Comparison of ENCODE assay signal across 9 mouse cellular contexts in the genomic region with DNA sequence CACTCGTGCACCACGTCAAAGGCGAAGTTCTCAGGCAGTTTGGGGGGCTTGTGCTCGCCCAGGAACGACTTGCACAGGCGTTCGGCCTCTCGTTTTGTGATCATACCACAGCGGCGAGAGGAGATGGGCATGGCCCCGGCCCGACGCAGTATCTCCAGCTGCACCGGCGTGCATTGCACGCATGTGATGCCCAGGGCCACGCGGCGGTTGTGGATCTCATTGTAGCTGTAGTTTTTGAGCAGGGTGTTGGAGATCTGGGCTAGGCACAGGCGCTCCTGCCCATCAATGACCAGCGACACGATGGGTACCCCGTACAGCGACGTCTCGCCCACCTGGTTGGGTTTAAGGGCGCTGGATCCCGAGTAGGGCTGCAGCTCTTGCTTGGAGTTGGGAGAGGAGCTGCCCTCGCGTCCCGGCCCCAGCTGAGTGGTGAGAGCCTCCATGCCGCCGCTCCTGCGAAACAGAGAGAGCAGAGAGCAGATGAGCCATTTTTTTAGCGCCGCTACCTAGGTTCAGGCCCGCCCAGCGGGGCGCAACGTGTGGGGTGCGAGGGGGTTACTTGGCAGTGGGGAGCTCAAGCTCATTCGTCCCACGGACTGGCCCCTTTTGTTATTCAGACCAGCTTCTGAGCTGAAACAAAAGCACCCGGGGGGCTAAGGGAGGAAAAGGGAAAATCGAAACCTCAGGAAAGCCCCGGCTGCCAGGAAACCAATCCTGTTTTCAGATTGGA. TPM values are rescaled to one million over a fixed set of nuclear protein-coding genes. Genes with fewer than 3 reads are reported as not detected.
DNase-seq lines count a peak whose midpoint lies in the region; ATAC-seq and TF ChIP-seq lines count a peak whose summit lies in the region.
"Had no signal": no experiment of that assay in that cellular context is flagged by ENCODE, and none has a peak within 500 bp of the region (broad histone marks: within the 10 kb centered on the region; RNA-seq: fewer than 3 reads in every experiment).

No protein-coding gene starts in this region.

- DNase-seq in cerebellum, adult 2 months: peak in 1 of 2 experiments; percentile 52
- DNase-seq in cerebellum, adult 9-11 months: no peak
- peak; percentile 42 for DNase-seq in retina, postnatal 1 day
- no peak for DNase-seq in retina, embryonic 14.5 days (ENCODE audit: low spot score)
- no peak for DNase-seq in limb, embryonic 14.5 days (ENCODE audit: low spot score)
- no peak for DNase-seq in thymus, postnatal 10 days (ENCODE audit: low spot score in 2 of 2)
- DNase-seq in spleen, adult 12 weeks (ENCODE audit: low spot score): no peak
- DNase-seq: gastrocnemius, postnatal 10 days had no signal

- no peak overlapping the region for H3K27ac ChIP-seq in cerebellum, adult 2 months (ENCODE audit: insufficient read depth, low read length)
- no peak overlapping the region for H3K27ac ChIP-seq in limb, embryonic 14.5 days (replicated peaks; ENCODE audit: low read depth, low read length)
- no peak overlapping the region for H3K27ac ChIP-seq in stomach, embryonic 15.5 days

- peak overlapping the region; percentile 35 for H3K4me2 ChIP-seq in limb, embryonic 14.5 days (replicated peaks; ENCODE audit: low read depth, low read length, severe bottlenecking)
- H3K4me2 ChIP-seq in stomach, embryonic 15.5 days: peak overlapping the region; percentile 39

- no peak for TF ChIP-seq CTCF in cerebellum, adult 2 months (IDR thresholded peaks at IDR 0.05; ENCODE audit: borderline replicate concordance, insufficient read depth, low read depth, low read length)

- no peaks in the 10 kb centered on the region for H3K4me1 ChIP-seq in cerebellum, adult 2 months (ENCODE audit: control insufficient read depth, insufficient read depth, low read length)
- H3K4me1 ChIP-seq in limb, embryonic 14.5 days (ENCODE audit: control insufficient read depth, insufficient read depth, low read length): peaks cover 25% of the 10 kb centered on the region
- peaks cover 60% of the 10 kb centered on the region for H3K4me1 ChIP-seq in stomach, embryonic 15.5 days

- no peaks in the 10 kb centered on the region for H3K9me3 ChIP-seq in limb, embryonic 14.5 days (ENCODE audit: control insufficient read depth, low read length)
- H3K9me3 ChIP-seq in stomach, embryonic 15.5 days: no peaks in the 10 kb centered on the region

- no peak overlapping the region for H3K9ac ChIP-seq in limb, embryonic 14.5 days (ENCODE audit: low read depth, low read length, severe bottlenecking)
- H3K9ac ChIP-seq in stomach, embryonic 15.5 days: no peak overlapping the region

- peak overlapping the region; percentile 5 for H3K4me3 ChIP-seq in cerebellum, adult 2 months (replicated peaks; ENCODE audit: insufficient read depth, low read depth, low read length)
- peak overlapping the region; percentile 23 for H3K4me3 ChIP-seq in limb, embryonic 14.5 days (replicated peaks; ENCODE audit: low read length)
- peak overlapping the region; percentile 23 for H3K4me3 ChIP-seq in stomach, embryonic 15.5 days (replicated peaks)

- no peak for TF ChIP-seq POLR2A in cerebellum, adult 2 months (IDR thresholded peaks at IDR 0.05; ENCODE audit: borderline replicate concordance, insufficient read depth, low read length)
- TF ChIP-seq POLR2A in limb, embryonic 14.5 days (IDR thresholded peaks at IDR 0.05; ENCODE audit: borderline replicate concordance, extremely low read depth, insufficient read depth, insufficient read length): no peak

- H3K27me3 ChIP-seq in cerebellum, adult 2 months (ENCODE audit: control insufficient read depth, insufficient read depth, low read length): peaks cover 26% of the 10 kb centered on the region
- H3K27me3 ChIP-seq in limb, embryonic 14.5 days (ENCODE audit: control insufficient read depth, insufficient read depth, low read length): peaks cover 100% of the 10 kb centered on the region
- peaks cover 100% of the 10 kb centered on the region for H3K27me3 ChIP-seq in stomach, embryonic 15.5 days (replicated peaks)

- no peaks in the 10 kb centered on the region for H3K36me3 ChIP-seq in limb, embryonic 14.5 days (ENCODE audit: control insufficient read depth, insufficient read depth, low read length)
- H3K36me3 ChIP-seq in stomach, embryonic 15.5 days: no peaks in the 10 kb centered on the region

- 1% methylated on average over 46 of the region's 46 CpGs for WGBS in cerebellum, adult 2 months
- 2% methylated on average over 46 of the region's 46 CpGs for WGBS in limb, embryonic 14.5 days
- 3% methylated on average over 46 of the region's 46 CpGs for WGBS in stomach, embryonic 15.5 days

- no peak for ATAC-seq in limb, embryonic 14.5 days (ENCODE audit: low FRiP score, low read depth)
- no peak for ATAC-seq in stomach, embryonic 15.5 days (ENCODE audit: insufficient read depth, low FRiP score, low read depth)

RNA-seq across cellular contexts. Expression of a gene that starts 2.5 kb away (rescaled TPM):
- 7.1 and 9.2 TPM in 2 replicates for polyA plus RNA-seq in cerebellum, adult 2 months (2012; rRNA removed)
- polyA plus RNA-seq in limb, embryonic 14.5 days (2012; rRNA removed): 0.11 and 0.24 TPM in 2 replicates
- 0.08 TPM in 1 of 2 replicates, not detected in the other for polyA plus RNA-seq in limb, embryonic 14.5 days (2014; fragmentation: Nextera tagmentation; extraction: Ambion mirVana)
- polyA plus RNA-seq in stomach, embryonic 15.5 days (2015; fragmentation: Nextera tagmentation; extraction: Ambion mirVana): 0.05 TPM in 1 of 2 replicates, not detected in the other
